Mouse (Mus musculus): ENCODE measurements around the gene Cd47. TPM values are rescaled to one million over a fixed set of nuclear protein-coding genes. Genes with fewer than 3 reads are reported as not detected.

Cd47 gene
- polyA plus RNA-seq, 1 experiment from 2014 or later: 98.2 TPM

DNA sequence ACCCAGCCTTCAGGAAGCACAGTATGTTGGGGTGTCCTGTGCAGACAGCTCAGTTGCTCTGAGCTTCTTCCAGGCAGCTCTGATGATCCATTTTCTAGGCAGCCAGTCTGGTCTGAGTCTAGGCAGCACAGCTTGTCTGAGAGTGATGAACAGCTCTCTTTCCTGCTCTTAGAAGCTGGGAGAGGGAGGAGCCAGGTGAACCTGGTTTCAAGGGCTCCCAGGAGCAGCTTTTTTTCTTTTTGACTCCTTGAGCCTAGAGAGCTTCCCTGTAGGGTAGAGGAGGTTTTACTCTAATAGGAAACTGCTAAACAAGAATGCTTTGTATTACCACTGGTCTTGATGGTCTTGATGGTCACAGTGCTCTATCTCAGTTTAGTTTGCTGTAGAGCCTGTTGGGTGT lies 101.1 kb downstream of the Cd47 start:
- no peaks in the 10 kb centered on the region for H3K27me3 ChIP-seq (replicated peaks; ENCODE audit: control insufficient read depth, insufficient read depth, low read length)
- TF ChIP-seq CTCF (IDR thresholded peaks at IDR 0.05; ENCODE audit: low read depth): no peak
- no peak for ATAC-seq
- no peak overlapping the region for H3K9ac ChIP-seq (ENCODE audit: low read depth, low read length)
- no peak overlapping the region for H3K4me3 ChIP-seq (ENCODE audit: low read depth, low read length)
- peaks cover 4% of the 10 kb centered on the region; the same call in 1 of the 2 replicates for H3K36me3 ChIP-seq (ENCODE audit: control insufficient read depth, insufficient read depth)
- no peak overlapping the region for H3K4me2 ChIP-seq (replicated peaks; ENCODE audit: low read depth)
- 0 out of 2 replicates have a peak, but pooled peaks cover 3% of the 10 kb centered on the region for H3K4me1 ChIP-seq (replicated peaks; ENCODE audit: control insufficient read depth, insufficient read depth, low read length)
- no peaks in the 10 kb centered on the region for H3K9me3 ChIP-seq (ENCODE audit: control insufficient read depth)
- H3K27ac ChIP-seq (ENCODE audit: low read depth, low read length): no peak overlapping the region

DNA sequence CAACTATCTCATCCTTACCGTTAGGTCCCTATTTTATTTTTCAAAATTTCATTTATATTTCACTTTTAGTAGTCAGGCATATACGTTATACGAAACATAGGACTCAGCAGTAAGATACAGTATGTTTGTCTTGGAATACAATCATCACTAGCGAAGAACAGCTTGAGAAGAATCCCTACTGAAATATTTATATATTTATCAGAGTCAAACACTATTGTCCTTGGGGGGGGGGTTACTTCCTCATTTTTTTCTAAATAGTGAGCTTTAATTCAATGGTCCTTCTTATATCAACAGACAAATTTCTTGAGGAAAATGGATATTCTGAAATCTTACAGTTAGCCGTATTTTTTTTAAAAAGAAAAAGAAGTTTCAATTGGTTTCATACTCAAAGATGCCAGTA lies 101.8 kb downstream of the Cd47 start:
- Histone ChIP-seq H3K36me3 (ENCODE audit: control insufficient read depth, insufficient read depth) (no peaks in the 10 kb centered on the region; the same call in 1 of the 2 replicates), H3K27me3 (replicated peaks; ENCODE audit: control insufficient read depth, insufficient read depth, low read length) (no peaks in the 10 kb centered on the region), H3K4me3 (ENCODE audit: low read depth, low read length) (no peak overlapping the region), H3K9me3 (ENCODE audit: control insufficient read depth) (no peaks in the 10 kb centered on the region), H3K27ac (ENCODE audit: low read depth, low read length) (no peak overlapping the region), H3K9ac (ENCODE audit: low read depth, low read length) (no peak overlapping the region), H3K4me1 (replicated peaks; ENCODE audit: control insufficient read depth, insufficient read depth, low read length) (0 out of 2 replicates have a peak, but pooled peaks cover 3% of the 10 kb centered on the region), H3K4me2 (replicated peaks; ENCODE audit: low read depth) (no peak overlapping the region)
- no peak for ATAC-seq
- 98% methylated on average over 5 of the region's 5 CpGs for WGBS
- no peak for TF ChIP-seq CTCF (IDR thresholded peaks at IDR 0.05; ENCODE audit: low read depth)

DNA sequence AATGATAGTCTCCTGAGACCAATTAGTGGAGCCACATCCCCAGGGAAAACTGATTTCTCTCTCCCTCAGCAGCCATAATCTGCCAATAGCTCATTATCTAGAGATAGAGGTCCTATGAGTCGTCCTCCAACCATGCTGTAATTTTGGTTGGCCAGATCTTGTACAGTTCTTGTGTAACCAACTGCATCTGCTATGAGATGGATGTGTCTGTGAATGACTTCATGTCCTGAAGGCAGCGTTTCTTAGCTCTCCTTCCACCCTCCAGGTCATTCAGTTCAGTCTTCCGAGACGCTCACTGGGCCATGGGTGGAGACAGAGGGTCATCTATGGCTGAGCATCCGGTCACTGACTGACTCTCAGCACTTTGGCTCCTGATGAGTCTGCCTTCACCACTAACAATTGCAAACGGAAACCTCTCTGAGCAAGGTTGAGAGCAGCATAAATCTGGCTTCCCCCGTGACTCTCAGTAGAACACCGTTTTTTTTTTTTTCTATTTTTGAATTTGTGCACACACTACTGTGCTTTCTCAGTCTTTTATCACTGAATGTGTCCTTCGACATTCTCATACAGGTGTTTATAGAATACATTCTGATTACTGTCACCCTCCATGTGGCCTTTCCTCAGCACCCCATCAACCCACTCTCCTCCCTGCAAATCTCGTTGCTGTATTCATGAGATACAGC lies 104.1 kb downstream of the Cd47 start:
- Histone ChIP-seq H3K36me3 (ENCODE audit: control insufficient read depth, insufficient read depth) (no peaks in the 10 kb centered on the region; the same call in 1 of the 2 replicates), H3K9me3 (ENCODE audit: control insufficient read depth) (no peaks in the 10 kb centered on the region), H3K4me3 (ENCODE audit: low read depth, low read length) (no peak overlapping the region), H3K9ac (ENCODE audit: low read depth, low read length) (no peak overlapping the region), H3K27me3 (replicated peaks; ENCODE audit: control insufficient read depth, insufficient read depth, low read length) (no peaks in the 10 kb centered on the region), H3K27ac (ENCODE audit: low read depth, low read length) (no peak overlapping the region), H3K4me2 (replicated peaks; ENCODE audit: low read depth) (no peak overlapping the region), H3K4me1 (replicated peaks; ENCODE audit: control insufficient read depth, insufficient read depth, low read length) (0 out of 2 replicates have a peak, but pooled peaks cover 3% of the 10 kb centered on the region)
- no peak for ATAC-seq
- 81% methylated on average over 10 of the region's 10 CpGs for WGBS
- no peak for TF ChIP-seq CTCF (IDR thresholded peaks at IDR 0.05; ENCODE audit: low read depth)

DNA sequence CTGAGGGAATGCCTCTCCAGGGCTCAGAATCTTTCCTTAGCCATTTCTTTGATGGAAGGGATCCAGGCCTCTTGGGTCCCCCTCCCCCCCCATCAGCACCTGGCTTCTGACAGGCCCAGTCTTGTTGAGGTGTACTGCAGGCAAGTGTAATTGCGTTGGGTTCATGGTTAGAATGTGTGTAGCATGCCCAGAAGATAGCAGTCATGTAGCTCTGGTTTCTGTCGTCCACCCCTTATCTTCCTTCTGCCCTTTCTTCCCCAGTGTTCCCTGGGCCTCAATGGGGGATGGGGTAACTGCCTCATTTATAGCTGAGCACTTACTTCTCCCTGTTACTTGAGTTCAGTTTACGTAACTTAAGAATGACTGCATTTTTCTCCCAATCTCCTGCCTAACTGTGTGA lies 104.7 kb downstream of the Cd47 start:
- 25% methylated on average over 3 of the region's 3 CpGs for WGBS
- no peak overlapping the region for H3K4me3 ChIP-seq (ENCODE audit: low read depth, low read length)
- no peak for TF ChIP-seq CTCF (IDR thresholded peaks at IDR 0.05; ENCODE audit: low read depth)
- 0 out of 2 replicates have a peak, but pooled peaks cover 3% of the 10 kb centered on the region for H3K4me1 ChIP-seq (replicated peaks; ENCODE audit: control insufficient read depth, insufficient read depth, low read length)
- peak overlapping the region; percentile 40; the same call in 1 of the 2 replicates for H3K4me2 ChIP-seq (replicated peaks; ENCODE audit: low read depth)
- peak; percentile 77 for ATAC-seq
- no peaks in the 10 kb centered on the region for H3K9me3 ChIP-seq (ENCODE audit: control insufficient read depth)
- H3K9ac ChIP-seq (ENCODE audit: low read depth, low read length): no peak overlapping the region
- H3K36me3 ChIP-seq (ENCODE audit: control insufficient read depth, insufficient read depth): no peaks in the 10 kb centered on the region; the same call in 1 of the 2 replicates
- H3K27me3 ChIP-seq (replicated peaks; ENCODE audit: control insufficient read depth, insufficient read depth, low read length): no peaks in the 10 kb centered on the region
- peak overlapping the region; percentile 65 for H3K27ac ChIP-seq (ENCODE audit: low read depth, low read length)

DNA sequence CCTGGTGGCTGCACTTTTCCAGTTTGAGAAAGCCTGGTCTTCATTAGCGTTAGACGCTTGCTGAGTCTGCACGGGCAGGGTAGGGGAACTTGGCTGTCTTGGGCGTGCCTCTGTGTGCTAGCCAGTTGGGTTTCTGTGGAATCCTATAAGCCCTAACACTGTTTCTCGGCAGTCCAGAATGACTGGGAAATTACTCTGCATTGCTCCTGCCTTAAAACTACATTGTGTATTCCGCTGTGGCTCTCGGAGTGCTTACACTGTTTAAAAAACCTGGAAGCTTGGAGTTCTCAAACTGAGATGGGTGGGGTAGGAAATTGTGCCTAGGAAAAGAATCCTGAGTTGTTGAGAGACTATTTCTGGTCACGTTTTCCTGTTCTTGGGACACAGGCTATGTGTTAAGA lies 105.3 kb downstream of the Cd47 start:
- Histone ChIP-seq H3K9me3 (ENCODE audit: control insufficient read depth) (no peaks in the 10 kb centered on the region), H3K36me3 (ENCODE audit: control insufficient read depth, insufficient read depth) (no peaks in the 10 kb centered on the region; the same call in 1 of the 2 replicates), H3K27ac (ENCODE audit: low read depth, low read length) (peak overlapping the region; percentile 65), H3K27me3 (replicated peaks; ENCODE audit: control insufficient read depth, insufficient read depth, low read length) (no peaks in the 10 kb centered on the region), H3K4me3 (ENCODE audit: low read depth, low read length) (no peak overlapping the region), H3K9ac (ENCODE audit: low read depth, low read length) (no peak overlapping the region), H3K4me1 (replicated peaks; ENCODE audit: control insufficient read depth, insufficient read depth, low read length) (0 out of 2 replicates have a peak, but pooled peaks cover 3% of the 10 kb centered on the region), H3K4me2 (replicated peaks; ENCODE audit: low read depth) (peak overlapping the region; percentile 40; the same call in 1 of the 2 replicates)
- TF ChIP-seq CTCF (IDR thresholded peaks at IDR 0.05; ENCODE audit: low read depth): no peak
- WGBS: 42% methylated on average over 8 of the region's 8 CpGs
- peak; percentile 14; the same call in 1 of the 2 replicates for ATAC-seq

DNA sequence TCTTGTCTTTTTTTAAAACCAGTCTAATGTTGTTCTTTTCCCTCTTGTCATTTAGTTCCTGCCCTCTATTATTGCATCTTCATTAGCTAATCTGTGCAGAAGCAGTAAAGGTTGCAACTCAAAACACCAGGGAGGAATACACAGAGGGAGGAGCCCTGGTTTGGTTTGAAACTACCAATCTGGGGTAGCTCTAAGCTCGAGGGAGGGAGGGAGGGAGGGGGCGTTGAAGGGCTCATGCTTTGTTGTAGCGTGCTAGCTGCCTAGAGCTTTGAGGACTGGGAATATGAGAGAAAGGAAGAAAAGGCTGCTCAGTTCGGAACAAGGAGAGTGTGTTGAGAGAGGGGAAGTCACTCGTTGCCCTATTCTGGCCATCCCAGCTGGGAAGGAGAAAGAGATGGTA lies 105.7 kb downstream of the Cd47 start:
- TF ChIP-seq CTCF (IDR thresholded peaks at IDR 0.05; ENCODE audit: low read depth): no peak
- ATAC-seq: no peak

More for the DNA sequence above, 105.7 kb downstream of the Cd47 start:
- peak overlapping the region; percentile 30; the same call in 1 of the 2 replicates for H3K27ac ChIP-seq (ENCODE audit: low read depth, low read length)
- H3K9ac ChIP-seq (ENCODE audit: low read depth, low read length): no peak overlapping the region
- no peaks in the 10 kb centered on the region for H3K27me3 ChIP-seq (replicated peaks; ENCODE audit: control insufficient read depth, insufficient read depth, low read length)
- no peak overlapping the region for H3K4me3 ChIP-seq (ENCODE audit: low read depth, low read length)
- H3K36me3 ChIP-seq (ENCODE audit: control insufficient read depth, insufficient read depth): peaks cover 2% of the 10 kb centered on the region
- WGBS: 52% methylated on average over 5 of the region's 5 CpGs
- H3K9me3 ChIP-seq (ENCODE audit: control insufficient read depth): no peaks in the 10 kb centered on the region
- H3K4me1 ChIP-seq (replicated peaks; ENCODE audit: control insufficient read depth, insufficient read depth, low read length): 0 out of 2 replicates have a peak, but pooled peaks cover 3% of the 10 kb centered on the region
- H3K4me2 ChIP-seq (replicated peaks; ENCODE audit: low read depth): no peak overlapping the region
